Comparison of ENCODE assay signal across 23 mouse cellular contexts in genomic region chr16:97362231-97362888, GRCm38 (mm10). TPM values are rescaled to one million over a fixed set of nuclear protein-coding genes. Genes with fewer than 3 reads are reported as not detected.
DNase-seq lines count a peak whose midpoint lies in the region; ATAC-seq and TF ChIP-seq lines count a peak whose summit lies in the region.
"Had no signal": no experiment of that assay in that cellular context is flagged by ENCODE, and none has a peak within 500 bp of the region (broad histone marks: within the 10 kb centered on the region; RNA-seq: fewer than 3 reads in every experiment).

No protein-coding gene starts in this region.

- TF ChIP-seq EP300 in heart, postnatal 0 days (IDR thresholded peaks at IDR 0.05; ENCODE audit: low read depth), result no peak

- peak; percentile 14 for DNase-seq in testis, postnatal 10 days (ENCODE audit: low spot score)
- DNase-seq in testis, postnatal 14 days (ENCODE audit: low spot score), result no peak
- peak; percentile 29 for DNase-seq in heart, postnatal 0 days (ENCODE audit: low spot score)
- no peak for DNase-seq in thymus, adult 2 months
- DNase-seq in midbrain, embryonic 14.5 days, result no peak
- DNase-seq: adrenal gland, postnatal 25 days; B cell, adult 2 months; cerebellum, adult 18-20 months; kidney, adult 18-20 months; kidney, postnatal 10 days had no signal

- H3K9me3 ChIP-seq in heart, embryonic 12.5 days (replicated peaks), result no peaks in the 10 kb centered on the region
- no peaks in the 10 kb centered on the region for H3K9me3 ChIP-seq in heart, embryonic 11.5 days (replicated peaks; ENCODE audit: control insufficient read depth, low read length)
- no peaks in the 10 kb centered on the region for H3K9me3 ChIP-seq in heart, postnatal 0 days (replicated peaks; ENCODE audit: control insufficient read depth, low read length)
- no peaks in the 10 kb centered on the region for H3K9me3 ChIP-seq in stomach, embryonic 16.5 days (replicated peaks; ENCODE audit: control insufficient read depth, low read length)
- no peaks in the 10 kb centered on the region for H3K9me3 ChIP-seq in midbrain, embryonic 14.5 days (ENCODE audit: control insufficient read depth, low read length)
- H3K9me3 ChIP-seq: embryonic facial prominence, embryonic 12.5 days; hindbrain, embryonic 15.5 days; limb, embryonic 13.5 days; liver, embryonic 15.5 days; midbrain, embryonic 13.5 days; neural tube, embryonic 15.5 days had no signal

- H3K36me3 ChIP-seq in heart, embryonic 12.5 days, result no peaks in the 10 kb centered on the region
- H3K36me3 ChIP-seq in heart, embryonic 11.5 days (ENCODE audit: control insufficient read depth, insufficient read depth, low read length), result no peaks in the 10 kb centered on the region
- no peaks in the 10 kb centered on the region for H3K36me3 ChIP-seq in heart, postnatal 0 days (replicated peaks; ENCODE audit: control insufficient read depth, insufficient read depth, low read length)
- H3K36me3 ChIP-seq in stomach, embryonic 16.5 days (ENCODE audit: control insufficient read depth, insufficient read depth, low read length), result no peaks in the 10 kb centered on the region
- no peaks in the 10 kb centered on the region for H3K36me3 ChIP-seq in thymus, adult 2 months (ENCODE audit: control insufficient read depth, insufficient read depth, low read length)
- H3K36me3 ChIP-seq in midbrain, embryonic 14.5 days (ENCODE audit: control insufficient read depth, insufficient read depth, low read length), result no peaks in the 10 kb centered on the region
- H3K36me3 ChIP-seq: embryonic facial prominence, embryonic 12.5 days; hindbrain, embryonic 15.5 days; limb, embryonic 13.5 days; liver, embryonic 15.5 days; midbrain, embryonic 13.5 days; neural tube, embryonic 15.5 days had no signal

- ATAC-seq in heart, embryonic 12.5 days (ENCODE audit: insufficient number of reproducible peaks, low FRiP score), result peak; percentile 69
- ATAC-seq in heart, embryonic 11.5 days (replicated peaks; ENCODE audit: insufficient number of reproducible peaks, low FRiP score, low TSS enrichment), result no peak
- 0 out of 2 replicates have a peak, but pooled peaks have one; percentile 25 for ATAC-seq in heart, postnatal 0 days (ENCODE audit: insufficient read depth, low read depth)
- ATAC-seq in stomach, embryonic 16.5 days (ENCODE audit: insufficient read depth, low FRiP score), result peak; percentile 86
- ATAC-seq in midbrain, embryonic 14.5 days (ENCODE audit: low FRiP score, low TSS enrichment), result no peak
- ATAC-seq: activated CD4-positive, CD25-positive, alpha-beta regulatory T cell, adult 4 months; midbrain, embryonic 13.5 days; Patski had no signal

- H3K4me1 ChIP-seq in heart, embryonic 12.5 days (replicated peaks), result peaks cover 42% of the 10 kb centered on the region
- H3K4me1 ChIP-seq in heart, embryonic 11.5 days (ENCODE audit: control insufficient read depth, insufficient read depth, low read length), result peaks cover 6% of the 10 kb centered on the region
- H3K4me1 ChIP-seq in heart, postnatal 0 days (ENCODE audit: control insufficient read depth, insufficient read depth), result peaks cover 8% of the 10 kb centered on the region; the same call in 1 of the 2 replicates
- H3K4me1 ChIP-seq in stomach, embryonic 16.5 days (ENCODE audit: control insufficient read depth, insufficient read depth, low read length), result peaks cover 4% of the 10 kb centered on the region
- no peaks in the 10 kb centered on the region for H3K4me1 ChIP-seq in thymus, adult 2 months (replicated peaks; ENCODE audit: control insufficient read depth, insufficient read depth, low read length)
- peaks cover 7% of the 10 kb centered on the region for H3K4me1 ChIP-seq in midbrain, embryonic 14.5 days (ENCODE audit: control insufficient read depth, insufficient read depth, low read length)
- H3K4me1 ChIP-seq: liver, embryonic 15.5 days had no signal

- no peak overlapping the region for H3K4me2 ChIP-seq in heart, embryonic 12.5 days
- no peak overlapping the region for H3K4me2 ChIP-seq in heart, embryonic 11.5 days
- no peak overlapping the region for H3K4me2 ChIP-seq in heart, postnatal 0 days (ENCODE audit: low read depth, low read length)
- H3K4me2 ChIP-seq in stomach, embryonic 16.5 days (ENCODE audit: low read depth, low read length), result no peak overlapping the region
- H3K4me2 ChIP-seq in midbrain, embryonic 14.5 days (ENCODE audit: low read length), result no peak overlapping the region
- H3K4me2 ChIP-seq: embryonic facial prominence, embryonic 12.5 days; hindbrain, embryonic 15.5 days; limb, embryonic 13.5 days; liver, embryonic 15.5 days; midbrain, embryonic 13.5 days; neural tube, embryonic 15.5 days had no signal

- H3K9ac ChIP-seq in heart, embryonic 12.5 days, result no peak overlapping the region
- H3K9ac ChIP-seq in heart, embryonic 11.5 days (ENCODE audit: low read depth, low read length), result no peak overlapping the region
- H3K9ac ChIP-seq in heart, postnatal 0 days (replicated peaks; ENCODE audit: low read depth, low read length), result no peak overlapping the region
- no peak overlapping the region for H3K9ac ChIP-seq in stomach, embryonic 16.5 days (ENCODE audit: low read length)
- H3K9ac ChIP-seq in midbrain, embryonic 14.5 days (replicated peaks; ENCODE audit: low read length), result no peak overlapping the region
- H3K9ac ChIP-seq: embryonic facial prominence, embryonic 12.5 days; hindbrain, embryonic 15.5 days; limb, embryonic 13.5 days; liver, embryonic 15.5 days; midbrain, embryonic 13.5 days; neural tube, embryonic 15.5 days had no signal

- H3K27me3 ChIP-seq in heart, embryonic 12.5 days (replicated peaks), result 0 out of 2 replicates have a peak, but pooled peaks cover 4% of the 10 kb centered on the region
- H3K27me3 ChIP-seq in heart, embryonic 11.5 days (ENCODE audit: control insufficient read depth, insufficient read depth, low read length), result no peaks in the 10 kb centered on the region
- no peaks in the 10 kb centered on the region for H3K27me3 ChIP-seq in heart, postnatal 0 days (ENCODE audit: control insufficient read depth, insufficient read depth, low read length)
- H3K27me3 ChIP-seq in stomach, embryonic 16.5 days (ENCODE audit: control insufficient read depth, insufficient read depth, low read length), result no peaks in the 10 kb centered on the region; the same call in 1 of the 2 replicates
- no peaks in the 10 kb centered on the region; the same call in 1 of the 2 replicates for H3K27me3 ChIP-seq in thymus, adult 2 months (ENCODE audit: control insufficient read depth, insufficient read depth, low read length)
- peaks cover 12% of the 10 kb centered on the region for H3K27me3 ChIP-seq in midbrain, embryonic 14.5 days (ENCODE audit: control insufficient read depth, insufficient read depth, low read length)

- WGBS in heart, embryonic 12.5 days, result 22% methylated on average over 8 of the region's 8 CpGs
- WGBS in heart, embryonic 11.5 days (ENCODE audit: insufficient replicate concordance), result 35% methylated on average over 8 of the region's 8 CpGs
- 23% methylated on average over 8 of the region's 8 CpGs for WGBS in heart, postnatal 0 days
- WGBS in stomach, embryonic 16.5 days, result 60% methylated on average over 8 of the region's 8 CpGs
- 73% methylated on average over 8 of the region's 8 CpGs for WGBS in thymus, adult 2 months
- WGBS in midbrain, embryonic 14.5 days, result 86% methylated on average over 8 of the region's 8 CpGs

- no peak overlapping the region for H3K27ac ChIP-seq in heart, embryonic 12.5 days (ENCODE audit: poor library complexity, severe bottlenecking)
- H3K27ac ChIP-seq in heart, embryonic 11.5 days (ENCODE audit: low read depth, low read length), result no peak overlapping the region
- H3K27ac ChIP-seq in heart, postnatal 0 days (ENCODE audit: low read depth), result no peak overlapping the region
- H3K27ac ChIP-seq in stomach, embryonic 16.5 days (ENCODE audit: low read length), result peak overlapping the region; percentile 64
- no peak overlapping the region for H3K27ac ChIP-seq in thymus, adult 2 months (ENCODE audit: control insufficient read depth, insufficient read depth, low read length)
- H3K27ac ChIP-seq in midbrain, embryonic 14.5 days (replicated peaks; ENCODE audit: low read depth, low read length), result no peak overlapping the region
- H3K27ac ChIP-seq: embryonic facial prominence, embryonic 12.5 days; hindbrain, embryonic 15.5 days; limb, embryonic 13.5 days; liver, embryonic 15.5 days; macrophage; midbrain, embryonic 13.5 days; neural tube, embryonic 15.5 days had no signal

- no peak for TF ChIP-seq CTCF in heart, postnatal 0 days (IDR thresholded peaks at IDR 0.05; ENCODE audit: low read depth)
- TF ChIP-seq CTCF in thymus, adult 2 months (IDR thresholded peaks at IDR 0.05; ENCODE audit: borderline replicate concordance, control insufficient read depth, extremely low read depth, insufficient read depth, low read length, poor library complexity), result no peak

- no peak overlapping the region for H3K4me3 ChIP-seq in heart, embryonic 12.5 days
- H3K4me3 ChIP-seq in heart, embryonic 11.5 days (ENCODE audit: low read depth, low read length), result no peak overlapping the region
- no peak overlapping the region for H3K4me3 ChIP-seq in heart, postnatal 0 days (ENCODE audit: low read depth, low read length)
- H3K4me3 ChIP-seq in stomach, embryonic 16.5 days (replicated peaks; ENCODE audit: low read length), result no peak overlapping the region
- H3K4me3 ChIP-seq in thymus, adult 2 months (ENCODE audit: control insufficient read depth, insufficient read depth, low read length), result no peak overlapping the region
- no peak overlapping the region for H3K4me3 ChIP-seq in midbrain, embryonic 14.5 days (replicated peaks; ENCODE audit: low read depth, low read length)
- H3K4me3 ChIP-seq: embryonic facial prominence, embryonic 12.5 days; hindbrain, embryonic 15.5 days; limb, embryonic 13.5 days; liver, embryonic 15.5 days; midbrain, embryonic 13.5 days; myocyte; neural tube, embryonic 15.5 days had no signal

- TF ChIP-seq POLR2A in thymus, adult 2 months (IDR thresholded peaks at IDR 0.05; ENCODE audit: control insufficient read depth, extremely low read depth, insufficient read depth, low read length, poor library complexity), result no peak

RNA-seq across cellular contexts. Expression of gene Bace2, which starts 5.8 kb away (rescaled TPM):
- 61.0 and 66.2 TPM in 2 replicates for polyA plus RNA-seq in heart, embryonic 12.5 days (2016; fragmentation: Nextera tagmentation; extraction: Ambion mirVana)
- polyA plus RNA-seq in heart, embryonic 11.5 days (2014; fragmentation: Nextera tagmentation; extraction: Ambion mirVana), result 49.5 and 59.2 TPM in 2 replicates
- total RNA-seq in heart, postnatal 0 days (2014; rRNA removed; ENCODE audit: low replicate concordance), result 15.3 and 32.5 TPM in 2 replicates
- polyA plus RNA-seq in heart, postnatal 0 days (2015; fragmentation: Nextera tagmentation; extraction: Ambion mirVana), result 45.7 and 49.2 TPM in 2 replicates
- polyA plus RNA-seq in stomach, embryonic 16.5 days (2015; fragmentation: Nextera tagmentation; extraction: Ambion mirVana), result 116 and 154 TPM in 2 replicates
- 1.1 and 1.4 TPM in 2 replicates for polyA plus RNA-seq in thymus, adult 2 months (2012; rRNA removed)
- 2.9 and 4.8 TPM in 2 replicates for polyA plus RNA-seq in midbrain, embryonic 14.5 days (2014; fragmentation: Nextera tagmentation; extraction: Ambion mirVana)
- polyA plus RNA-seq: macrophage had no signal

Comparison
In these comparisons a context has a peak if more than half of its experiments do, and no peak if none do; other contexts are left out.
1. ATAC-seq: peak in heart, embryonic 12.5 days (single experiment), heart, postnatal 0 days (single experiment) and stomach, embryonic 16.5 days (single experiment); none in heart, embryonic 11.5 days (single experiment) and midbrain, embryonic 14.5 days (single experiment).
2. DNase-seq: peak in testis, postnatal 10 days (single experiment) and heart, postnatal 0 days (single experiment); none in testis, postnatal 14 days (single experiment), thymus, adult 2 months (single experiment) and midbrain, embryonic 14.5 days (single experiment).